Mouse (Mus musculus): ENCODE results near the gene Yars2. TPM values are rescaled to one million over a fixed set of nuclear protein-coding genes. Genes with fewer than 3 reads are reported as not detected.
"Not testable (repeated sequence)": the region's sequence is repeated elsewhere in the genome, so short reads cannot be mapped to it uniquely, and the experiment has no call there.

Gene Yars2
- polyA plus RNA-seq, 1 experiment from 2014 or later, result 29.3 TPM

DNA sequence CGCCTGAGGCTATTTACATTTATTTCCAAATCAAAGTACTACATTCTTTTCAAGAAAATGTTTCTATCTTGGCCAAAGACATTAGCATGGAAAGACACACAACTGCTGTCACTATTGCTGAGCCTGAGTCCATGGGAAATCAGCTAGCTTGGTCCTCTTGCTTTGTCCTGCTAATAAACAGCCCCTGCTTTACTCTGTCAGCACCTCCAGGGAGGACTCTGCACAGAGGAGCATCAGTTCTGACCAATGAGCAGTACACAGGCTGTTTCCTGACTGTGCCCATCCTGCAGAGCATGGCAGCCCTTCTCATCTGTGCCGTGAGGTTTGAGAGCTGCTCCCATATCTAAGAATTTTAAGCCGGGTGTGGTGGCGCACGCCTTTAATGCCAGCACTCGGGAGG, 29.0 kb upstream of the Yars2 start:
- ATAC-seq (ENCODE audit: low read depth), result no peak
- Histone ChIP-seq H3K4me1 (replicated peaks; ENCODE audit: control insufficient read depth, insufficient read depth, low read length) (no peaks in the 10 kb centered on the region), H3K4me3 (ENCODE audit: low read length) (no peak overlapping the region), H3K9ac (ENCODE audit: low read length) (no peak overlapping the region), H3K36me3 (ENCODE audit: control insufficient read depth, insufficient read depth, low read length) (no peaks in the 10 kb centered on the region), H3K27ac (ENCODE audit: low read length) (no peak overlapping the region), H3K9me3 (ENCODE audit: control insufficient read depth, low read length) (no peaks in the 10 kb centered on the region), H3K4me2 (ENCODE audit: low read depth, low read length) (no peak overlapping the region), H3K27me3 (ENCODE audit: control insufficient read depth, insufficient read depth, low read depth, low read length) (no peaks in the 10 kb centered on the region)
- WGBS, result 82% methylated on average over 6 of the region's 6 CpGs

DNA sequence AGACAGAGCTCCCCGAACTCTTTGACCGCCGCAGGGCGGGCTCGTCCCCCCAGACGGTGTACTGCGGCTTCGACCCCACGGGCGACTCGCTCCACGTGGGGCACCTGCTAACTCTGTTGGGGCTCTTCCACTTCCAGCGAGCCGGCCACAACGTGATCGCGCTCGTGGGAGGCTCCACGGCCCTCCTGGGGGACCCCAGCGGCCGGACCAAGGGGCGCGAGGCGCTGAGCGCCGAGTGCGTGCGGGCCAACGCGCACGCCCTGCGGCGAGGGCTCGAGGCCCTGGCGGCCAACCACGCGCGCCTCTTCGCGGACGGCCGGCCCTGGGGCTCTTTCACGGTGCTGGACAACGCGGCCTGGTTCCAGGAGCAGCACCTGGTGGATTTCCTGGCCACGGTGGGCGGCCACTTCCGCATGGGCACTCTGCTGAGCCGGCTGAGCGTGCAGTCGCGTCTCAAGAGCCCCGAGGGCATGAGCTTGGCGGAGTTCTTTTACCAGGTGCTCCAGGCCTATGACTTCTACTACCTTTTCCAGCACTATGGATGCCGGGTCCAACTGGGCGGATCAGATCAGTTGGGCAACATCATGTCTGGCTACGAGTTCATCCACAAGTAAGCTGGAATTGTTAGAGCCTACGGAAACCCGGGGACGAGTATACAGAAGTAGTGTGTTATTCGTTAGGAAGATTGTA, 518 bp downstream of the Yars2 start:
- H3K4me2 ChIP-seq (ENCODE audit: low read depth, low read length), result peak overlapping the region; percentile 73
- H3K36me3 ChIP-seq (ENCODE audit: control insufficient read depth, insufficient read depth, low read length), result peaks cover 12% of the 10 kb centered on the region
- no peaks in the 10 kb centered on the region for H3K9me3 ChIP-seq (ENCODE audit: control insufficient read depth, low read length)
- H3K9ac ChIP-seq (ENCODE audit: low read length), result peak overlapping the region; percentile 75
- no peaks in the 10 kb centered on the region for H3K27me3 ChIP-seq (ENCODE audit: control insufficient read depth, insufficient read depth, low read depth, low read length)
- 0% methylated on average over 51 of the region's 61 CpGs for WGBS
- ATAC-seq (ENCODE audit: low read depth), result peak; percentile 64
- H3K4me3 ChIP-seq (ENCODE audit: low read length), result peak overlapping the region; percentile 64
- H3K4me1 ChIP-seq (replicated peaks; ENCODE audit: control insufficient read depth, insufficient read depth, low read length), result peaks cover 14% of the 10 kb centered on the region
- H3K27ac ChIP-seq (ENCODE audit: low read length), result peak overlapping the region; percentile 99

- Histone ChIP-seq H3K4me3 (ENCODE audit: low read length) (peak overlapping the region; percentile 64), H3K36me3 (ENCODE audit: control insufficient read depth, insufficient read depth, low read length) (peaks cover 13% of the 10 kb centered on the region), H3K27ac (ENCODE audit: low read length) (peak overlapping the region; percentile 99; the same call in 1 of the 2 replicates), H3K27me3 (ENCODE audit: control insufficient read depth, insufficient read depth, low read depth, low read length) (no peaks in the 10 kb centered on the region), H3K9me3 (ENCODE audit: control insufficient read depth, low read length) (no peaks in the 10 kb centered on the region), H3K9ac (ENCODE audit: low read length) (peak overlapping the region; percentile 75), H3K4me1 (replicated peaks; ENCODE audit: control insufficient read depth, insufficient read depth, low read length) (peaks cover 14% of the 10 kb centered on the region), H3K4me2 (ENCODE audit: low read depth, low read length) (peak overlapping the region; percentile 73)
- ATAC-seq (ENCODE audit: low read depth), result no peak
- WGBS, result 12% methylated on average over 7 of the region's 7 CpGs
Measured at GRCm38 (mm10) chr16:16303888-16304287, 1.1 kb downstream of the Yars2 start.

- ATAC-seq (ENCODE audit: low read depth), result no peak
- Histone ChIP-seq H3K27me3 (ENCODE audit: control insufficient read depth, insufficient read depth, low read depth, low read length) (no peaks in the 10 kb centered on the region), H3K4me3 (ENCODE audit: low read length) (no peak overlapping the region), H3K36me3 (ENCODE audit: control insufficient read depth, insufficient read depth, low read length) (peaks cover 26% of the 10 kb centered on the region), H3K27ac (ENCODE audit: low read length) (no peak overlapping the region), H3K9ac (ENCODE audit: low read length) (no peak overlapping the region), H3K9me3 (ENCODE audit: control insufficient read depth, low read length) (no peaks in the 10 kb centered on the region), H3K4me1 (replicated peaks; ENCODE audit: control insufficient read depth, insufficient read depth, low read length) (no peaks in the 10 kb centered on the region), H3K4me2 (ENCODE audit: low read depth, low read length) (no peak overlapping the region)
- WGBS, result 74% methylated on average over 5 of the region's 5 CpGs
Measured at GRCm38 (mm10) chr16:16311319-16311718, 8.6 kb downstream of the Yars2 start.

- Histone ChIP-seq H3K4me3 (ENCODE audit: low read length) (no peak overlapping the region), H3K4me2 (ENCODE audit: low read depth, low read length) (no peak overlapping the region), H3K4me1 (replicated peaks; ENCODE audit: control insufficient read depth, insufficient read depth, low read length) (no peaks in the 10 kb centered on the region), H3K36me3 (ENCODE audit: control insufficient read depth, insufficient read depth, low read length) (peaks cover 11% of the 10 kb centered on the region), H3K27ac (ENCODE audit: low read length) (no peak overlapping the region), H3K9ac (ENCODE audit: low read length) (no peak overlapping the region), H3K27me3 (ENCODE audit: control insufficient read depth, insufficient read depth, low read depth, low read length) (no peaks in the 10 kb centered on the region), H3K9me3 (ENCODE audit: control insufficient read depth, low read length) (no peaks in the 10 kb centered on the region)
- no peak for ATAC-seq (ENCODE audit: low read depth)
- WGBS, result 73% methylated on average over 5 of the region's 5 CpGs
Measured at GRCm38 (mm10) chr16:16325775-16326336, 23.1 kb downstream of the Yars2 start.

DNA sequence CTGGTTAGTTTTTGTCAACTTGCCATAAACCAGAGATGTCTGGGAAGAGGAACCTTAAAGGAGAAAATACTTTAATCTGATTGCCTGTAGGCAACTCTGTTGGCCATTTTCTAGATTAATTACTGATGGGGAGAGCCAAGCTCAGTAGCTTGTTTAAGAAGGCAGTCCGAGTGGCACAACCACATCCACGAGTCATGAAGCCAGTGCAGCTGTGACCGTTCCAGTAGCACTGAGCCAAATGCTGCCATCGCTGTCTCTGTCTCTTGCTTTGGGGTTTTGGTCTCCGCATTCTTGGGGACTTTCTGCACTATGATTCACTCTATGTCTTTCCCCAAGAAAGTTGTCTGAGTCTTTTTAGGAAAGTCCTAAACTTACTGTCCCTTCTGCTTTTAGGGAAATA, 43.7 kb downstream of the Yars2 start:
- Histone ChIP-seq H3K4me1 (replicated peaks; ENCODE audit: control insufficient read depth, insufficient read depth, low read length) (no peaks in the 10 kb centered on the region), H3K27ac (ENCODE audit: low read length) (no peak overlapping the region; the same call in 1 of the 2 replicates), H3K9ac (ENCODE audit: low read length) (no peak overlapping the region), H3K27me3 (ENCODE audit: control insufficient read depth, insufficient read depth, low read depth, low read length) (no peaks in the 10 kb centered on the region), H3K9me3 (ENCODE audit: control insufficient read depth, low read length) (no peaks in the 10 kb centered on the region), H3K4me2 (ENCODE audit: low read depth, low read length) (no peak overlapping the region), H3K4me3 (ENCODE audit: low read length) (no peak overlapping the region), H3K36me3 (ENCODE audit: control insufficient read depth, insufficient read depth, low read length) (peaks cover 2% of the 10 kb centered on the region; the same call in 1 of the 2 replicates)
- 86% methylated on average over 5 of the region's 5 CpGs for WGBS
- ATAC-seq (ENCODE audit: low read depth), result no peak

DNA sequence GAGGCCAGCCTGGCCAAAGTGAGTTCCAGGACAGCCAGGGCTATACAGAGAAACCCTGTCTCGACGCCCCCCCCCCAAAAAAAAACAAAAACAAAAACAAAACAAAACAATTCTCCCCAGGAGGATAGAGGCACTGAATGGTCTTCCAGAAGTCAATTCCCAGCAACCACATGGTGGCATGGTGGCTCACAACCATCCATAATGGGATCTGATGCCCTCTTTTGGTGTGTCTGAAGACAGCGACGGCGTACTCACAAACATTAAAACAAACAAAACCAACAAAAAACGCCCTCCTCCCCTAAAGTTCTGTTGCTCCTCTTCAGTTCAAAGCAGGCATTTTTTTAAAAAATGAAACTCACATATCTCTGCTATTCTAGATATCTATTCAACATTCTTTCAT, 55.1 kb downstream of the Yars2 start:
- no peaks in the 10 kb centered on the region for H3K27me3 ChIP-seq (ENCODE audit: control insufficient read depth, insufficient read depth, low read depth, low read length)
- peak overlapping the region; percentile 93 for H3K9ac ChIP-seq (ENCODE audit: low read length)
- 1% methylated on average over 6 of the region's 6 CpGs for WGBS
- no peak for ATAC-seq (ENCODE audit: low read depth)
- H3K36me3 ChIP-seq (ENCODE audit: control insufficient read depth, insufficient read depth, low read length), result peaks cover 2% of the 10 kb centered on the region; the same call in 1 of the 2 replicates
- peak overlapping the region; percentile 95; the same call in 1 of the 2 replicates for H3K27ac ChIP-seq (ENCODE audit: low read length)
- H3K4me2 ChIP-seq (ENCODE audit: low read depth, low read length), result peak overlapping the region; percentile 82
- peak overlapping the region; percentile 93 for H3K4me3 ChIP-seq (ENCODE audit: low read length)
- peaks cover 6% of the 10 kb centered on the region; the same call in 1 of the 2 replicates for H3K4me1 ChIP-seq (replicated peaks; ENCODE audit: control insufficient read depth, insufficient read depth, low read length)
- H3K9me3 ChIP-seq (ENCODE audit: control insufficient read depth, low read length), result no peaks in the 10 kb centered on the region

DNA sequence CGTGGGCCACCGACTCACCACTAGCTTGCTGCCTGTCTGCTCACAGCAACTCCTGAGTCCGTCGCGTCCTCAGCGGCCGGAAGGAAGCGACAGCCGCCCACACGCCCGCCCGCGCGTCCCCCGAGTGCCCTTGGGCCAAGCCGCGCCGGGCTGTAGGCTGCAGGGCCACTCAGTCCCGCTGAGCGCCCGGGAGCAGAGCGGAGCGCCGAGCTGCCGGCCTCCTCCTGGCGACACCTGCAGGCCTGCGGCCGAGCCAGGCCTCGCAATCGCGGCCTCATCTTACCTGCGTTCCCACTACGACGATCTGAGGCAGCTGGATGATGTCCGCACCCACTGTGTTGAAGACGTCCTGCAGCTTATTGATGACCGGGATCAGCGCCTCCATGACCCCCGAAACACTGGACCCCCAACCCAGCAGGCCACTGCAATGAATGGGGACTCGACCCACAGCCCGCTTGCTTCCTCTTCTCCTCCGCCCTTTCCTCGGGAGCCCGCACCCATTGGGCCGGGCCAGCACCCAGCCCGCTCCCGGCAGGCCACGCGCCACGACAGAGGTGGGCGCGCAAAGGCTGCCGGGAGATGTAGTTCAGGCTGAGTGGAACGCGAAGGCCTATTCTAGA, 55.8 kb downstream of the Yars2 start, which contains the start of gene Dnm1l:
Dnm1l (minus strand) TSS at position 479 of the 620 bp plus-strand sequence.
- no peaks in the 10 kb centered on the region for H3K27me3 ChIP-seq (ENCODE audit: control insufficient read depth, insufficient read depth, low read depth, low read length)
- WGBS, result under 1% methylated on average over 54 of the region's 55 CpGs
- peak; percentile 100 for ATAC-seq (ENCODE audit: low read depth)
- peaks cover 6% of the 10 kb centered on the region; the same call in 1 of the 2 replicates for H3K4me1 ChIP-seq (replicated peaks; ENCODE audit: control insufficient read depth, insufficient read depth, low read length)
- no peaks in the 10 kb centered on the region for H3K9me3 ChIP-seq (ENCODE audit: control insufficient read depth, low read length)
- H3K4me2 ChIP-seq (ENCODE audit: low read depth, low read length), result peak within 1 kb of the TSS; percentile 82
- H3K4me3 ChIP-seq (ENCODE audit: low read length), result peak within 1 kb of the TSS; percentile 93
- peak within 1 kb of the TSS; percentile 93 for H3K9ac ChIP-seq (ENCODE audit: low read length)
- 0 out of 2 replicates have a peak, but pooled peaks cover 1% of the 10 kb centered on the region for H3K36me3 ChIP-seq (ENCODE audit: control insufficient read depth, insufficient read depth, low read length)
- peak within 1 kb of the TSS; percentile 95 for H3K27ac ChIP-seq (ENCODE audit: low read length)

DNA sequence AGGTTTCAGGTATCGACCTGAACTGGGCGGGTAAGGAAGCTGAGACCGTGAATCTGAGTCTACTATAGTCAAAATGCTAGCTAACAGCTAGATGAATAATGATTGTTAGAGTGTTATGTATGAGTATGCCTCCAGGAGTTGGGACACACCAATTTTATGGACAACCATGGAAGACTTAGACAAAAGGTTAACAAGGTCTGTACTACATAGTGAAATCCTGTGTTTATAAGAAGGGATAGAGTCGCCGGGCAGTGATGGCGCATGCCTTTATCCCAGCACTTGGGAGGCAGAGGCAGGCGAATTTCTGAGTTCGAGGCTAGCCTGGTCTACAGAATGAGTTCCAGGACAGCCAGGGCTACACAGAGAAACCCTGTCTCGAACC, 56.3 kb downstream of the Yars2 start:
- Histone ChIP-seq H3K9ac (ENCODE audit: low read length) (peak overlapping the region; percentile 93), H3K4me3 (ENCODE audit: low read length) (peak overlapping the region; percentile 93), H3K4me2 (ENCODE audit: low read depth, low read length) (peak overlapping the region; percentile 82)
- H3K36me3 ChIP-seq (ENCODE audit: control insufficient read depth, insufficient read depth, low read length); H3K4me1 ChIP-seq (replicated peaks; ENCODE audit: control insufficient read depth, insufficient read depth, low read length); ATAC-seq (ENCODE audit: low read depth); H3K9me3 ChIP-seq (ENCODE audit: control insufficient read depth, low read length); H3K27ac ChIP-seq (ENCODE audit: low read length); H3K27me3 ChIP-seq (ENCODE audit: control insufficient read depth, insufficient read depth, low read depth, low read length): not testable (repeated sequence)
- 51% methylated on average over 9 of the region's 9 CpGs for WGBS
